Mouse (Mus musculus): Measurements from ENCODE around the gene Tmem94.

Gene Tmem94

GRCm38 (mm10) chr11:115766356-115766943 lies 1.2 kb downstream of the Tmem94 start:
- DNase-seq (ENCODE audit: low spot score in 2 of 2): no peak

GRCm38 (mm10) chr11:115766981-115767380 lies 1.7 kb downstream of the Tmem94 start:
- no peak for DNase-seq (ENCODE audit: low spot score in 2 of 2)

DNA sequence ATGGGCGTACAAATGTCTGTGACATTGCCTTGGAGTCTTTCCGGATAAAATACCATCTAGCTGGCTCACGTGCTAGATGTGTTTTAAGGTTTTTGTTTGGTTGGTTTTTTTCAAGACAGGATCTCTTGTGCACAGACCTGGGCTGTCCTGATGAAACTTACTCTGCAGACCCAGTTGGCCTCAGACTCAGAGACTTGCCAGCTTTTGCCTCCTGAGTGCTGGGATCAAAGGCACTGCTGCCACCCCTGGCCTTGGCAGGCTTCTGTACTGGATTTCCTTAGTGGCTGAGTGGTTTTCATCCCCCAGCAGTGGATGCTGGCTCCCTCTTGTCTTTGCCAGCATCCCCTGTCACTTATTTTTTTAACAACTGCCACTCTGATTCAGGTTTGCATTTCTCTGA lies 3.7 kb downstream of the Tmem94 start:
- DNase-seq (ENCODE audit: low spot score in 2 of 2): no peak

- no peak for DNase-seq (ENCODE audit: low spot score in 2 of 2)
Measured at GRCm38 (mm10) chr11:115774653-115775052, 9.4 kb downstream of the Tmem94 start.

- no peak for DNase-seq (ENCODE audit: low spot score in 2 of 2)
Measured at GRCm38 (mm10) chr11:115775821-115776665, 10.8 kb downstream of the Tmem94 start.

DNA sequence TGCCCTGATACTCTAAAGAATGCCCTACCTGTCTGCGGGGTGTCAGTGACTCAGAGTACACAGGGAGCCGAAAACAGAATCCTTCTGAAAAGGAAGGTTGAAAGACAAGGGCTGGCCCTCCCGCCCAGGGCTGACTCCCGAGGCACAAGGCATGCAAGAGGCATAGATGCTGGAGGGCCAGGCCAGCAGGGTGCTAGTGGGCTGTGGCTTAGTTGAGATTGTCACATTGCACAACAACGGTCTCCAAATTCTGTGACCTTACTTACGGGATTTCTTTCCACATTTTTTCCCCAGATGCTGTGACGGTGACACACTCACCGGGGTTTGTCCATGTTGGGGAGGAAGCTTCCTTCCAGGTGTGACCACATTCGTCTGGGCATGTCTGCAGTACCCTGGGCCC lies 11.7 kb downstream of the Tmem94 start:
- no peak for DNase-seq (ENCODE audit: low spot score in 2 of 2)

GRCm38 (mm10) chr11:115777487-115778335 lies 12.5 kb downstream of the Tmem94 start:
- DNase-seq (ENCODE audit: low spot score in 2 of 2): no peak

- DNase-seq (ENCODE audit: low spot score in 2 of 2): no peak
Measured at GRCm38 (mm10) chr11:115779038-115779571, 13.9 kb downstream of the Tmem94 start.

DNA sequence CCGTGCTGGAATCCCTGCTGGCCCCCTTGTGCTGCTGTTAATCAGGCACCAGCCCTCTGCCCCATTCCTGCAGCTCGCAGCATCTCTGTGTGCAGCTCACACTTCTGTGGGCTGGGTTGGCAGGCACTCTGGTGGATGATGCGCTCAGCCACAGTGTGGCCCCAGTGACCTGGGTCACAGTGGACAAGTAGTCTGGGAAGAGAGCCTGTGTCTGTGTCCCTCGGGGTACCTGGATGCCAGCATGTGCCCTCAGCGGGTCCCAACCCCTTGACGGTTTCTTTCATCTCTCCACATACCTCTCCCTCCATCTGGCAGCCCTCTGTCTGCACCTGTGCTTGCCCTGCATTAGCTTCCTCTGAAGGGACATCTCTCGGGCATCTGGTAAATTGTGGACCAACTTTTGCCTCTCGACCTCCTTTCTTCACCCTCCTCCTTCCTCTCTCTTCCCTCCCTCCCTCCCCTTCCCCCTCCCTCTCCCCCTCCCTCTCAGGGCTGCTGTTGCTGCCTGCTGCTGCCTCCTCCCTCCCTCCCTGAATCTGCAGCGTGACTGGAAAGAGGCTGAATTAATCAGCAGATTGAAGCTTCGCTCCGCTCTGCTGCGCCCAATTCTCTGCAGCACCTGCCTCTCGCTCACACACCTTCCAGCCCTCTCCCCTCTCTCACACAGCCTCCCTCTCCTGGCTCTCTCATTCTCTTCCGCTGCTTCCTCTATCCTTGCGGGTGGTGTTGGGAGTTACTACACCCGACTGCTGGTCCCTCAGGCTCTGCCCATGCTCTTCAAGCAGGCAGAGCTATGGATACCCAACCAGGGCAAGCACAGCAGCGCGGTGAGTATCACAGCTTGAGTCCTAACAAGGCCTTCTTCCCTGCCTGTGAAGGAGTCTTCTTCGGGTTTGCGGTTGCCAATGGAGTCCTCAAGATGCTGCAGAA lies 15.2 kb downstream of the Tmem94 start:
- DNase-seq (ENCODE audit: low spot score in 2 of 2): peak; percentile 38 to 41

- no peak for DNase-seq (ENCODE audit: low spot score in 2 of 2)
Measured at GRCm38 (mm10) chr11:115786473-115786872, 21.2 kb downstream of the Tmem94 start.

- no peak for DNase-seq (ENCODE audit: low spot score in 2 of 2)
Measured at GRCm38 (mm10) chr11:115789787-115790186, 24.6 kb downstream of the Tmem94 start.

DNA sequence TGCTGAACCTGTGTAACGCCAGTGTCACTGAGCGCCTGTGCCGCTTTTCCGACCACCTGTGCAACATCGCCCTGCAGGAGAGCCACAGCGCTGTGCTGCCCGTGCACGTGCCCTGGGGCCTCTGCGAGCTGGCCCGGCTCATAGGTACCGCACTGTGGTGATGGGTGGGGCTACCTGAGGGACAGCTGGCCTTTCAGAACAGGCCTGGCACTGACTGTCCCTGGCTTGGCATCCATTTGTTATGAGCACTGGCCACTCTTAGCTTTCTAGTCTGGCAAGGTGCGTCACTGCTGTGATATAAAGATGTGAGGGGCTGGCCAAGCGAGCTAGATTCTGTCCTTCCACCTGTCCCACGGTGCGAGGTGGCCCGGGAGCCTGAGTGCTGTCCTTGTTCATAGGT lies 26.7 kb downstream of the Tmem94 start:
- DNase-seq (ENCODE audit: low spot score in 2 of 2): no peak

- no peak for DNase-seq (ENCODE audit: low spot score in 2 of 2)
Measured at GRCm38 (mm10) chr11:115792353-115792752, 27.1 kb downstream of the Tmem94 start.

DNA sequence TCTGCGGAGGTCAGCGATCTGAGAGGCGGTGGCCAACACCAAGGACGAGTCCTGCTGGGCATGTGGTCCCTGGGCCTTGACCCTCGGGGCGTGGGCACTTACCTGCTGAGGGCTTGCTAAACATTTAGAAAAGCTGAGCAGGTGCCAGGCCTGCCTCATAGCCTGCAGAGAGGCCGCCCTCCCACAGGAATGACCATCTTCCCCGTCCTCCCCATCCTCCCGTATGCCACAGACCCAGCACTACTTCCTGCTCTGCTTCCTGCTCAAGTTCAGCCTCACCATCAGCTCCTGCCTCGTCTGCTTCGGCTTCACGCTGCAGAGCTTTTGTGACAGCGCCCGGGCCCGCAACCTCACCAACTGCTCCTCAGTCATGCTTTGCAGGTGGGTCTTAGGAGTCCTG lies 31.7 kb downstream of the Tmem94 start:
- DNase-seq (ENCODE audit: low spot score in 2 of 2): no peak

GRCm38 (mm10) chr11:115797665-115798064 lies 32.4 kb downstream of the Tmem94 start:
- no peak for DNase-seq (ENCODE audit: low spot score in 2 of 2)

DNA sequence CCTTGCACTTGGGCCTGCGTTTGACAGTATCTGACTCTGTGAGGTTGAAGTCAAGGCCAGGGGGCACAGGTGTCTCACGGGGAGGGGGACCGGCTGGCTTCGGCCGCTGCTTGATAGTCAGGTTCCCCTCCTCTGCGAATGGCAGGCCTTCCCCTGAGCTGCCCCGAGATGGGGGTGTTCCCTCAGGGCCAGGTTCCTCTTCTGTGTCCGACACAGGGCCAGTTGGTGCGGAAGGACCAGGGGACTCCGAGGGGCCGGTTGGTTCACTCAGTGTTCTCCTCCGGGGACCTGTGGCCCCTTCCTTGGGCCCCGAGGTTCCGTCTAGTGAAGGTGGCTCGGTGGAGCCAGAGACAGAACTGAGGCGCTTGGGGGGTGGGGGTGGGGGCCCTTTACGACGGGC lies 35.7 kb downstream of the Tmem94 start:
- no peak for DNase-seq (ENCODE audit: low spot score in 2 of 2)

- DNase-seq (ENCODE audit: low spot score in 2 of 2): no peak
Measured at GRCm38 (mm10) chr11:115803072-115803709, 38.0 kb downstream of the Tmem94 start.

GRCm38 (mm10) chr11:115805005-115805404 lies 39.8 kb downstream of the Tmem94 start:
- DNase-seq (ENCODE audit: low spot score in 2 of 2): no peak

GRCm38 (mm10) chr11:115806154-115806553 lies 40.9 kb downstream of the Tmem94 start:
- no peak for DNase-seq (ENCODE audit: low spot score in 2 of 2)

DNA sequence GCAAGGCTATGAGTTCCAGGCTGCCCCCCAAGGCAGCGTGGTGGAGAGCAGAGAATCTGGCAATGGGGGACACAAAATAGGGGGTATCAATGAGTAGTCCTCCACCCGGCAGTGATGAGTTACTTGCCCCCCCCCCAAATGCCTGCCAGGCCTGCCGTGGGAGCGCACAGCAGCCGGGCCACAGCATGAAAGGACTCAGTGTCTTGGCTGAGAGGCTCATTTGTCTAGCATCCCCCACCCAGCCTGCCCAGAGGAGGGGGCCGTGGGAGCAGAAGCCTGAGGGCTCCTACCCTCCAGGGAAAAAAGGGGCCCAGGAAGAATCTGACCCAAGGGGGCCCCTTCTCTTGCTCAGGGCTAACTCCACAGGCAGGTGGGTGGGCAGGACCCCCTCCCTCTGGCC lies 42.1 kb downstream of the Tmem94 start:
- no peak for DNase-seq (ENCODE audit: low spot score in 2 of 2)

DNA sequence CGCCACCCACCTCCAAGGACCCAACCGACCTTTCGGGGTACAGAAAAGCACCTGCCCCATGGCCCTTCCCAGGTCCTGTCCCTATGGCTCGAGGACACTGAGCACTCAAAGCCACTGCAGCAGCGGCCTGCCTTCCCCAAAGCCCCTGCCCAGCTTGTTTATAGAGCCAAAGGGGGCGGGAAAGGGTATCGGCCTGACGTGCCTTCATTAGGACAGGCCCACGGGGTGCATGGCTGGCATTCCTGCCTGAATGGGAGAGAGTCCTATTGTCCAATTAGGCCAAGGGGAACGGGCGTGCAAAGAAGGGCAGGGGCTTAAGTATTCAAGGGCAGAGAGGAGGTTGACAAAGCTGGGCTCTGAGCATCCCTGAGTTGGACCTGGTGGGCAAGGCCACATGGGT lies 42.7 kb downstream of the Tmem94 start:
- no peak for DNase-seq (ENCODE audit: low spot score in 2 of 2)

Data from frontal cortex, postnatal 25 days (tissue).